Mouse (Mus musculus): Measurements from ENCODE around the gene Srbd1. TPM values are rescaled to one million over a fixed set of nuclear protein-coding genes. Genes with fewer than 3 reads are reported as not detected.

Srbd1 gene
- polyA plus RNA-seq, 1 experiment from 2014 or later, result 9.1 TPM

DNA sequence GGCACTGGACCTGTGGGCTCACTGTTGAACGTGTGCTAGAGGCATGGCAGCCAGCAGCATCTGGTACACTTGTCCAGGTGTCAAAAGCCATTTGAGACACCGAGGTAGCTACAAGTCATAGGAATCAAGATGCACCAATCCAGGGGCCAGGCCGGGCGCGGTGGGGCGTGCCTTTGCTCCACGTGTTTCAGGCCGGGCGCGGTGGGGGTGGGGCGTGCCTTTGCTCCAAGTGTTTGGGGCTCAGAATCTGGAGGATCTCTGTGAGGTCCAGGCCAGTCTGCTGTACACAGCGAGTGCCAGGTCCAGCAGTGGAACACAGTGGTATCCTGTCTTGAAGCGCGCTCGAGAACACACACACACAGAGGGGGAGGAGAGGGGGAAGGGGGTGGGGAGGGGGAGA lies 17.7 kb upstream of the Srbd1 start:
- no peak overlapping the region for H3K27ac ChIP-seq (replicated peaks; ENCODE audit: low read depth, low read length)
- H3K4me2 ChIP-seq (ENCODE audit: low read length), result no peak overlapping the region
- 0 out of 2 replicates have a peak, but pooled peaks cover 6% of the 10 kb centered on the region for H3K4me1 ChIP-seq (ENCODE audit: control insufficient read depth, insufficient read depth, low read length)
- H3K9ac ChIP-seq (replicated peaks; ENCODE audit: low read length), result no peak overlapping the region
- H3K9me3 ChIP-seq (ENCODE audit: control insufficient read depth, low read length), result no peaks in the 10 kb centered on the region
- no peak for ATAC-seq (ENCODE audit: low FRiP score, low TSS enrichment)
- no peak for DNase-seq
- 66% methylated on average over 15 of the region's 15 CpGs for WGBS
- H3K27me3 ChIP-seq (ENCODE audit: control insufficient read depth, insufficient read depth, low read length), result no peaks in the 10 kb centered on the region
- H3K36me3 ChIP-seq (ENCODE audit: control insufficient read depth, insufficient read depth, low read length), result no peaks in the 10 kb centered on the region
- no peak overlapping the region for H3K4me3 ChIP-seq (replicated peaks; ENCODE audit: low read depth, low read length)

DNA sequence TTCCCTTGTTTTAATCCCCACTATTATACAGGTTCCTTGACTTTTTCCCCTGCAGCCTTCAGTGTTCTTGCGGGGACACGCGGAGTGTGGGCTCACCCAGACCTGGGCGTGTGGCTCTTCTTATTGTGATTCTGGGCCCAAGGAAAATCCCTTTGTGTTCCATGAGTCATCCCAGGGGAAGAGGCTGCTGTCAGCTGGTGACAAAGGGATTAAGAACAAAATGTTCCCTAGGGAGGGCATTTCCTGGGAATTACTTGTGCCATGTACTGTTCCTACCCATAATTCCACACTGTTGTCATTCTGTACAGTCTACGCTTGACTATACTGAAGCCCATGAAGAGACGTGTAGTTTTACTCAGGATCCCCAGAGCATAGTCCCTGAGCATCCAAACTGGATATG lies 12.0 kb upstream of the Srbd1 start:
- no peak overlapping the region for H3K4me2 ChIP-seq (ENCODE audit: low read length)
- WGBS, result 43% methylated on average over 6 of the region's 6 CpGs
- H3K9ac ChIP-seq (replicated peaks; ENCODE audit: low read length), result no peak overlapping the region
- no peak for DNase-seq
- no peak for ATAC-seq (ENCODE audit: low FRiP score, low TSS enrichment)
- no peaks in the 10 kb centered on the region for H3K4me1 ChIP-seq (ENCODE audit: control insufficient read depth, insufficient read depth, low read length)
- H3K4me3 ChIP-seq (replicated peaks; ENCODE audit: low read depth, low read length), result no peak overlapping the region
- no peaks in the 10 kb centered on the region for H3K36me3 ChIP-seq (ENCODE audit: control insufficient read depth, insufficient read depth, low read length)
- no peaks in the 10 kb centered on the region for H3K9me3 ChIP-seq (ENCODE audit: control insufficient read depth, low read length)
- no peaks in the 10 kb centered on the region for H3K27me3 ChIP-seq (ENCODE audit: control insufficient read depth, insufficient read depth, low read length)
- H3K27ac ChIP-seq (replicated peaks; ENCODE audit: low read depth, low read length), result no peak overlapping the region

DNA sequence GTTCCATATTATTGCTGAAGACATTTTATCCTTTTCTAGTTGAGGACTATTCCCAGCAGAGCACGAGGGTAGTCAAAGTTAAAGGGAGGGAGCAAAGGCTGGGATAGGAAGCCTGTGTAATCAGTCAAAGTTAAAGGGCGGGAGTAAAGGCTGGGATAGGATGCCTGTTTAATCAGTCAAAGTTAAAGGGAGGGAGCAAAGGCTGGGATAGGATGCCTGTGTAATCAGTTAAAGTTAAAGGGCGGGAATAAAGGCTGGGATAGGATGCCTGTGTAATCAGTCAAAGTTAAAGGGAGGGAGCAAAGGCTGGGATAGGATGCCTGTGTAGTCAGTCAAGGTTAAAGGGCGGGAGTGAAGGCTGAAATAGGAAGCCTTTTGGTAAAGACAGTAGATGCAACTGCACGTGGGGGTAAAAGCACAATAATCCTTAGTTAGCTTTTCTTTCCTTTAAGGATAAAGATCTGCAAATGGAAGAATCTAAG lies 5.9 kb upstream of the Srbd1 start:
- WGBS, result 11% methylated on average over 5 of the region's 5 CpGs
- H3K36me3 ChIP-seq (ENCODE audit: control insufficient read depth, insufficient read depth, low read length), result no peaks in the 10 kb centered on the region
- H3K4me2 ChIP-seq (ENCODE audit: low read length), result peak overlapping the region; percentile 40

DNA sequence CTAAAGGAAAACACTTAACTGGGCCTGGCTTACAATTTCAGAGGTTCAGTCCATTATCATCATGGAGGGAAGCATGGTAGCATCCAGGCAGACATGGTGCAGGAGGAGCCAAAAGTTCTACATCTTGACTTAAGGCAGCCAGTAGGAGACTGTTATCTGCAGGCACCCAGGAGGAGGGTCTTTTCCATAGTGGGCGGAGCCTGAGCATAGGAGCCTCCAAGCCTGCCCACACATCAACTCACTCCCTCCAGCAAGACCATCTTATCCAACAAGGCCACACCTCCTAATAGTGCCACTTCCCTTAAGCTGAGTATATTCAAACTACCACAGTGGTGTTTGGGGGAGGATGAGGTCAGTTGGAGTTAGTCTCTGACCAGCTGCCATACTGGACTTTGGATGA lies 4.8 kb upstream of the Srbd1 start:
- DNase-seq, result no peak
- no peak overlapping the region for H3K9ac ChIP-seq (replicated peaks; ENCODE audit: low read length)
- H3K4me2 ChIP-seq (ENCODE audit: low read length), result no peak overlapping the region
- no peaks in the 10 kb centered on the region for H3K36me3 ChIP-seq (ENCODE audit: control insufficient read depth, insufficient read depth, low read length)
- 90% methylated on average over 1 of the region's 1 CpGs for WGBS
- peaks cover 7% of the 10 kb centered on the region for H3K4me1 ChIP-seq (ENCODE audit: control insufficient read depth, insufficient read depth, low read length)
- H3K27me3 ChIP-seq (ENCODE audit: control insufficient read depth, insufficient read depth, low read length), result no peaks in the 10 kb centered on the region
- no peak overlapping the region for H3K27ac ChIP-seq (replicated peaks; ENCODE audit: low read depth, low read length)
- H3K9me3 ChIP-seq (ENCODE audit: control insufficient read depth, low read length), result no peaks in the 10 kb centered on the region
- no peak overlapping the region for H3K4me3 ChIP-seq (replicated peaks; ENCODE audit: low read depth, low read length)
- no peak for ATAC-seq (ENCODE audit: low FRiP score, low TSS enrichment)

More for the DNA sequence above, 5.9 kb upstream of the Srbd1 start:
- Histone ChIP-seq H3K9ac (replicated peaks; ENCODE audit: low read length) (no peak overlapping the region), H3K27me3 (ENCODE audit: control insufficient read depth, insufficient read depth, low read length) (no peaks in the 10 kb centered on the region), H3K4me1 (ENCODE audit: control insufficient read depth, insufficient read depth, low read length) (peaks cover 1% of the 10 kb centered on the region; the same call in 1 of the 2 replicates), H3K9me3 (ENCODE audit: control insufficient read depth, low read length) (no peaks in the 10 kb centered on the region), H3K27ac (replicated peaks; ENCODE audit: low read depth, low read length) (no peak overlapping the region), H3K4me3 (replicated peaks; ENCODE audit: low read depth, low read length) (no peak overlapping the region)
- DNase-seq, result peak; percentile 93
- peak; percentile 94 for ATAC-seq (ENCODE audit: low FRiP score, low TSS enrichment)

DNA sequence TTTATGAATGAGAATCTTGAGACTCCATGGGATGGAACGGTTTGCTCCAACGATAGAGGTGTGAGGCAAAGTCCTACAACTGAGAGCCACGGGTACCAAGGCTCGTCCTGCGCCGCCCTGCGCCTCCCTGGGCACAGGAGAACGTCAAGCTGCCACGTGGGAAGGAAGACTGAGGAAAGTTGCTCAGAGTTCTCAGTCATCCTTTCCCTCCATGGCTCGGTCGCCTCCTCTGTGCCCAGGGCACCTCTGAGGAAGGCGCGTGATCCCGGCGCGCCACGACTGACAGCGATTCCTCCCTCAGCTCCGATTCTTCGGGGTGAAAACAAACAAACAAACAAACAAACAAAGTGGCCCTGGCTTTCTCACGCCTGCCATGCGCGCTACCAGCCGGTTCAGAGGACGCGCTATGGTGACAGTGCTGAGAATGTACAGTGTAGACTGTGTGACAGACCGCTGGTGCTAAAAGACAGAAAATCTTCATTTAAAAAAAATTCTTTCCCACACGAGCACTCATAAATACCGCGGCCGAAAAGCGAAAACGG lies 367 bp downstream of the Srbd1 start:
- DNase-seq (no peak), ATAC-seq (ENCODE audit: low FRiP score, low TSS enrichment) (peak; percentile 82)
- under 1% methylated on average over 33 of the region's 33 CpGs for WGBS
- Histone ChIP-seq H3K27ac (replicated peaks; ENCODE audit: low read depth, low read length) (peak overlapping the region; percentile 55), H3K36me3 (ENCODE audit: control insufficient read depth, insufficient read depth, low read length) (0 out of 2 replicates have a peak, but pooled peaks cover 5% of the 10 kb centered on the region), H3K4me1 (ENCODE audit: control insufficient read depth, insufficient read depth, low read length) (peaks cover 13% of the 10 kb centered on the region), H3K27me3 (ENCODE audit: control insufficient read depth, insufficient read depth, low read length) (no peaks in the 10 kb centered on the region), H3K9me3 (ENCODE audit: control insufficient read depth, low read length) (no peaks in the 10 kb centered on the region), H3K9ac (replicated peaks; ENCODE audit: low read length) (peak overlapping the region; percentile 59), H3K4me2 (ENCODE audit: low read length) (peak overlapping the region; percentile 96), H3K4me3 (replicated peaks; ENCODE audit: low read depth, low read length) (peak overlapping the region; percentile 66)

DNA sequence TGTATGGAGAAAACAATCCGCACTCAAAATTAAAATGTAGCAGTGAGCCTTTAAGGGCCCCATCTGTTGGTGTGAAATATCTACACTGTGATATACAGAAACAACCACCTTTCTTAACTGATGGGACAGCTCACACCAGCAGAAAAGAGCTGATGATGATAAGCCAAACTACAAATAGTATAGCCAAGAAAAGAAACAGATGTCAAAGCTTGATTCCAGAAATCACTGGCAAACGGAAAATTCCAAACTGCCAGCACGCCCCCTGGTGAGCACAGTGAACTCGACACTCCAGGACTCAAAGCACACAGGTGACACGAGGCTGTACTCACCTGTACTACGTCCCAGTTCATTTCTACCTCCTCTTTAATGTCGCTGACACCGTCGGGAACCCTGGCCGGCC lies 9.1 kb downstream of the Srbd1 start:
- H3K9ac ChIP-seq (replicated peaks; ENCODE audit: low read length), result no peak overlapping the region
- H3K4me1 ChIP-seq (ENCODE audit: control insufficient read depth, insufficient read depth, low read length), result no peaks in the 10 kb centered on the region
- H3K4me2 ChIP-seq (ENCODE audit: low read length), result no peak overlapping the region
- H3K36me3 ChIP-seq (ENCODE audit: control insufficient read depth, insufficient read depth, low read length), result peaks cover 41% of the 10 kb centered on the region
- no peak for DNase-seq
- 83% methylated on average over 10 of the region's 10 CpGs for WGBS
- no peaks in the 10 kb centered on the region for H3K27me3 ChIP-seq (ENCODE audit: control insufficient read depth, insufficient read depth, low read length)
- no peaks in the 10 kb centered on the region for H3K9me3 ChIP-seq (ENCODE audit: control insufficient read depth, low read length)
- H3K27ac ChIP-seq (replicated peaks; ENCODE audit: low read depth, low read length), result no peak overlapping the region
- H3K4me3 ChIP-seq (replicated peaks; ENCODE audit: low read depth, low read length), result no peak overlapping the region
- ATAC-seq (ENCODE audit: low FRiP score, low TSS enrichment), result no peak

DNA sequence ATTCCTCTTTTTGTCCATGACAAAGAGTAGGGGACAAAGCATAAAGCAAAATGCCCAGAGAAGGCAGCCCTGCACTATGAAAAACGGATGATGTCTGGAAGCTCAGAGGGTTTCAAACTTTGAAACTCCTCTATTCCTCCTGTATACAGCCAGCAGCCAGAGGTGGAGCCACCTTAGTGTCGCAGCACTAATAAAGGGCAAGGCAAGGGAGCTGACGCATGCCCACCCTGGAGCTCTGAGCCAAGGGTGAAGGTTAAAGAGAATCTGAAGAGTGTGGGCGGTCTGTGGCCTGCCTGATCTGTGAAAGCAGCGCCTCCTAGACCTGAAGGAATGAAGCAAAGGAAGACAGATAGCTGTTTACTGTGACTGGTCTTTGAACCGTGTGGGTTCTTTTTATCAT lies 10.5 kb downstream of the Srbd1 start:
- DNase-seq, result no peak
- H3K36me3 ChIP-seq (ENCODE audit: control insufficient read depth, insufficient read depth, low read length), result peaks cover 47% of the 10 kb centered on the region
- no peak overlapping the region for H3K4me3 ChIP-seq (replicated peaks; ENCODE audit: low read depth, low read length)
- WGBS, result 86% methylated on average over 6 of the region's 6 CpGs
- H3K27ac ChIP-seq (replicated peaks; ENCODE audit: low read depth, low read length), result no peak overlapping the region
- no peak overlapping the region for H3K4me2 ChIP-seq (ENCODE audit: low read length)
- no peak overlapping the region for H3K9ac ChIP-seq (replicated peaks; ENCODE audit: low read length)
- H3K4me1 ChIP-seq (ENCODE audit: control insufficient read depth, insufficient read depth, low read length), result no peaks in the 10 kb centered on the region
- H3K27me3 ChIP-seq (ENCODE audit: control insufficient read depth, insufficient read depth, low read length), result no peaks in the 10 kb centered on the region
- ATAC-seq (ENCODE audit: low FRiP score, low TSS enrichment), result no peak
- H3K9me3 ChIP-seq (ENCODE audit: control insufficient read depth, low read length), result no peaks in the 10 kb centered on the region

DNA sequence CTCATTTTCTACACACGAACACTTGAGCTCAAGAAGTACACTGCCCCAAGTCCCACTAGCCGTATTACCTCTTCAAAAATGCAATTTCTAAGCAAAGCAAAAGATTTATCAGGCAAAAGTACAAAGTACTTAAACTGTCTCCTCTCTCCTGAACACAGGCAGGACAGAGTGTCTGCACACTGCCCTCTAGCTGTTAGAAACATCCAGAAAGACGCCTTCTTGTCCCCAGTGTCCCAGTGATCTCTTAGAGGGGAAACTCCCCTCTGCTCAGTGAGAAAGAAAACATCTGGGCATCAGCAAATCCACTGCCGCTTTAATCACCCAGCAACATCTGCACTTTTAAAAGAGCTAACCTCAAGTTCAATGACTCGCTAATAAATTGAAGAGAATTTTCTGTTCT lies 12.4 kb downstream of the Srbd1 start:
- H3K4me1 ChIP-seq (ENCODE audit: control insufficient read depth, insufficient read depth, low read length), result no peaks in the 10 kb centered on the region
- H3K36me3 ChIP-seq (ENCODE audit: control insufficient read depth, insufficient read depth, low read length), result peaks cover 46% of the 10 kb centered on the region
- DNase-seq, result peak; percentile 15

DNA sequence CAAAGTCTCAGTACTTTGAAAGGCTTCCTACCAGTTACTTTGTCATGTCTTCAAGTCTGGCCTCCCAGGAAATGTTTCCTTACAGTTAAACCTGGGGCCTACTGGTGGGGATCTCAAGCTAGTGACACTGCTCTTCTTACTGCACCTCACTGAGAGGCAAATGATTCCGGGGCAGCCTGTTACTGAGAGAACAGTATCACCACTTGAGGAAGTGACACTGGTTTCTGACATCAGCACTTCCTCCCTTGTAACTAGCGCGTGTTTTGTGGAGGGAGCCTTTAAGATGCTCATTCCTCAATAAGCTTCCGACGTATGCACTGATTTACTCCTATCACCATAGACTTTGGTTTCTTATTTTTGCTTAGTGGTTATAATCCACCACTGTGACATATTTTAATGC lies 16.8 kb downstream of the Srbd1 start:
- Histone ChIP-seq H3K4me2 (ENCODE audit: low read length) (no peak overlapping the region), H3K36me3 (ENCODE audit: control insufficient read depth, insufficient read depth, low read length) (peaks cover 28% of the 10 kb centered on the region), H3K27me3 (ENCODE audit: control insufficient read depth, insufficient read depth, low read length) (no peaks in the 10 kb centered on the region), H3K9me3 (ENCODE audit: control insufficient read depth, low read length) (no peaks in the 10 kb centered on the region), H3K4me3 (replicated peaks; ENCODE audit: low read depth, low read length) (no peak overlapping the region), H3K4me1 (ENCODE audit: control insufficient read depth, insufficient read depth, low read length) (no peaks in the 10 kb centered on the region), H3K9ac (replicated peaks; ENCODE audit: low read length) (no peak overlapping the region), H3K27ac (replicated peaks; ENCODE audit: low read depth, low read length) (no peak overlapping the region)
- no peak for ATAC-seq (ENCODE audit: low FRiP score, low TSS enrichment)
- no peak for DNase-seq
- WGBS, result 98% methylated on average over 5 of the region's 5 CpGs

More for the DNA sequence above, 12.4 kb downstream of the Srbd1 start:
- Histone ChIP-seq H3K9me3 (ENCODE audit: control insufficient read depth, low read length) (no peaks in the 10 kb centered on the region), H3K4me3 (replicated peaks; ENCODE audit: low read depth, low read length) (no peak overlapping the region), H3K4me2 (ENCODE audit: low read length) (no peak overlapping the region), H3K27ac (replicated peaks; ENCODE audit: low read depth, low read length) (no peak overlapping the region), H3K27me3 (ENCODE audit: control insufficient read depth, insufficient read depth, low read length) (no peaks in the 10 kb centered on the region), H3K9ac (replicated peaks; ENCODE audit: low read length) (no peak overlapping the region)
- no peak for ATAC-seq (ENCODE audit: low FRiP score, low TSS enrichment)
- WGBS, result 83% methylated on average over 5 of the region's 5 CpGs
